Mouse (Mus musculus) gastrocnemius, postnatal 4 days (tissue): Measurements from ENCODE around the gene Rhoj. TPM values are rescaled to one million over a fixed set of nuclear protein-coding genes. Genes with fewer than 3 reads are reported as not detected.
"Not testable (repeated sequence)": the region's sequence is repeated elsewhere in the genome, so short reads cannot be mapped to it uniquely, and the experiment has no call there.

ENCODE experiments used
- DNase-seq, 2 experiments: peaks; one replicate each; pipeline ENCODE4 v3.0.0; 2021 to 2022; ENCODE audit warnings: low spot score in 2 of 2, mixed read lengths in 2 of 2
- total RNA-seq, 2 experiments: library from RNA; stranded (reverse); gene quantifications; 2 replicates each; pipeline ENCODE4 v1.2.3; 2021

The Rhoj gene
- total RNA-seq, 2 experiments from 2014 or later: 60.0 TPM

DNA sequence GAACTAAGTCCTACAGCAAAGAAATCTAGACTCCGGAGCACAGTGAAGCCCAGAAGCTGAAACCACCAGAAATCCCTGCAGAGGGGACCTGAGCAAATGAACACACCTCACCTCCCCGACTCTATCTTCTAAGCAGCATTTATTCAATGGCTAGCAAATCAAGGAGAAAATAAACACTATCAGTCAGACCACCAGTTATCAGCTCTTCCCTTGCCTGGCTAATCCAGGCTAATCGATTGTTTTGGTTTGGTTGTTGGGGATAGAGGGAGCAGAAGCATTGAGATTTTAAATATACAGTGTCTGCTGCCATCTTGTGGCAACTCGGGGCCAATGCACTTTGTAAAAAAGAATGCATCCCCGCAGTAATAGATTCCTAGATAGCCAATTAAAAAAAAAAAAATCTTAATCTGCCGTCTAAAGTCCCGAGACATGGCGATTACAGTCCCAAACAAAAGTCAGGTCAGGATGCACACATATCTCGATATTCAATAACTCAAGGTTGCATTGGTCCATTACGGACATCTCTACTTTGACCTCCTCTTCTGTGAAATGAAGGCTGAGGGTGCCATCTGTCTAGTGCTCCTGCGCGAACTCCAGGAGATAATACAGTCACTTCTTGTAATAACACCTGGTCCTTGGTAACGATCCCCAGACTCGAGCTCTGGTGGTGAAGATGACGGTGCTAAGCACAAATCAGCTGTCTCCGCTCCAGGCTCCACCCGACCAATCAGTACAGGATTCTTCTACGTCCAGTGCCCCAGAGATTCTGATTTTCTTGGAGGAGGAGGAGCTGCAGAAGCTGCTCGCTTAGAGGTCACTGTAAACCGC lies 81.4 kb downstream of the Rhoj start:
- no peak for DNase-seq

DNA sequence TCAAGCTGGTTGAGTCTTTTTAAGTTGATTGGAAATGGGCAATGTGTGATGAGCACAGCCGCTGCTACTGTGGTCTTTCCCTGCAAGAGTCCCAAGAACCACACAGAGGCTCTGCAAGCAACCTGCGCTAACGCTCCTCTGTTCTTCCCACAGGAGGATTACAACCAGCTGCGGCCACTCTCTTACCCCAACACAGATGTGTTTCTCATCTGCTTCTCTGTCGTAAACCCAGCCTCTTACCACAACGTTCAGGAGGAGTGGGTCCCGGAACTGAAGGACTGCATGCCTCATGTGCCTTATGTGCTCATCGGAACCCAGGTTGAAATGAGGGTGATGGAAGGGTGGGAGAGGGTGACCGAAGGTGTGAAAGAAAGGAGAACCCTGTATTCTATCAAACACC lies 83.4 kb downstream of the Rhoj start:
- no peak for DNase-seq

DNA sequence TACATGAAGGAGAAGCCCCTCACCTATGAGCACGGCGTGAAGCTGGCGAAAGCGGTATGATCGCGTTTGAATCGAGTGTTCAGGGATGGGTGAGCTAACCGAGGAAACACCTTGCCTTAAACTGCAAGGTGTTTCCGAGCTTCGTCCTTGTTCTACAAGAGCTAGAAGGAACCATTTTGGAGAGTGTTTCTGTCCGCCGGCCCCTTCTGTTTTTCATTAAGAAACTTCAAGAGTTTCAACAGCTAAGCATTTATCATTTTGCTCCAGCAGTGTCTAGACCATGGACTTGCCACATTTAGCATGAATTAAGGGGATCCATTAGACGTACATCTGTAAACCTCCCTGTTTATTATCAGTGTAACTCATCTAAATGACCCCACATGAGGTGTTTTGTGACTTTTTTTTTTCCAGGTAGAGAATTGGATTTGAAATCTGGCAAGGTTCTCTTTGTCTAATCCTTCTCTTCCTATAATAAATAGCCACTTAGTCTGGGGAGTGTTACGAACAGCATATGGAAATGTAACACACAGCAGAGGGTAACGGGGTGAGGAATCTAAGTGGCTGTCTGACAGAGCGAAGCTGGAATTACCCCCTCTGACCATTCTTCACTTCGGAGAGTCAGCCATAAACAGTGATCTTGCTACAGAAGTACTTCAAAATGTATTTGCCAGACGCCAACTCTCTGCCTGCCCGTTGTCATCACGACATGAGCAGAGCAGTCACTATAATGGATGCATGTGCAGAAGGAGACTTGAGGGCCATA lies 86.1 kb downstream of the Rhoj start:
- DNase-seq: no peak

DNA sequence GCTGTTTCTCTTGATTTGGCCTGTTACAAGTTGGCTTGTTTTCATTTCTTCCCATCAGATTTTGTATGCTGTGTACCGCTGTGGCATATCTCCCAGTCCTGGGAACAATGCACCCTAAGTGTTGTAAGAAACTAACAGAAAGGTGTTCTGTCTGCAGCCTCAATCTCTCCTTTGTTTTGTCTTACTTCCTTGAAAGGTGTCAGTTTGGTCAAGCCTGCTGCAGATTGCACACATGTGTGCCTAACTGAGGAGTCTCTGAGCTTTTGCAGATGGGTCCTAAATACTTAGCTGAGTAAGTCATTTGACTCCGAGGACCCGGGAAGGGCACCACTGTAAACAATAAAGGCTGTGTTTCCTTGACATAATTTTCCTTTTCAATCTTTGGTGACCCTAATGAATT lies 88.5 kb downstream of the Rhoj start:
- no peak for DNase-seq

DNA sequence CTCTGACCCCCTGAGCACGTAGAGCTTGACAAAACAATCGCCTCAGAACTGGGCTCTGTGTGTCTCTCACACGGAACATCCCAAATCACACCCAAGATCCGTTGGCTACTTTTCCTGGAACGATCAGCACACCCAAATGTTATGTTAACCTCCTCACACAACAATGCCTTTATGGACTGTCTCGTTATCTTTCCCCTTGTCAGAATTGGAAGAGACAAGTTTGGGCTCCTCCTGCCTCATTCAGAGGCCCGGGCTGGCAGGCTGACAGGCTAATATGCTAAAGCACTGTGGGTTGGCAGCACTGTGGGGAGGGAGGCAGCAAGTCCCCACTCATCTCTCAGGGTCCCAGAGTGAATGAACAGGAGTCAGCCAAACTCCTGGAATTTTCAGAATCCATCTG lies 89.0 kb downstream of the Rhoj start:
- DNase-seq: peak in 1 of 2 experiments; percentile 39

DNA sequence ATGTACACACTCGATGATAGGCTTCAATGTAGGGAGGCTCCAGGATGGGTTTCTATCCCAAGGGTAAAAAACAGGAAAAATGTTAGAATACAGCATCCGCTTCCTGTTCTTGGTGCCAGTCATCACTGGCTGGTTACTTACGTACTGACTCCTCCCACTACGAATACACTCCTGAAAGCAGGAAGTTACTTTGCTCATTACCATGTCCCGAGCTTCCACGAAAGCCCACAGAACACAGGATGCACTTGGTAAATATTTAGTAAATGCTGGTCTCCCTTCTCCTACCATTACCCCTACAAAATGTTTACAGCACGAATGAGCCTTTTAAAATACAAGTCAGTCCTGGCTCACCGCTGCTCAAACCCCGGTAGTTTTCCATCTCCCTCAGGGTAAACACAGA lies 104.8 kb downstream of the Rhoj start:
- DNase-seq: no peak

DNA sequence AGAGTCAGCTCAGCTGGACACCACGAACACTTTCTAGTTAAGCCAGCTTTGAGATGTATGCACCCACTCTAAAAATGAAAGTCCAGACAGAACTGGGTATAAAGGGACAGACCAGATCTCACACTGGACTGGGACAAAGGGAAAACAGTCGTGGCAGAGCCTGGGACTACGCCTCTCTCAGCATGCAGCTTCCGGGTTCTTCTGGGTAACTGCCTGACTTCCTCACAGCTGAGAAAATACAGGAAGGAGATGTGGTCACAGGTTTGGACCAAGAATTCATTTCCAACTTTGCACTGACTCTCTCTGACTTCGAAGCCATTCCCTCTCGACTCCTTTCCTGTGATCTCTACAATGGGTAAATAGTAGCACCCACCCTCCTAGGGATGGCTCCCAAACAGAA lies 106.9 kb downstream of the Rhoj start:
- no peak for DNase-seq

DNA sequence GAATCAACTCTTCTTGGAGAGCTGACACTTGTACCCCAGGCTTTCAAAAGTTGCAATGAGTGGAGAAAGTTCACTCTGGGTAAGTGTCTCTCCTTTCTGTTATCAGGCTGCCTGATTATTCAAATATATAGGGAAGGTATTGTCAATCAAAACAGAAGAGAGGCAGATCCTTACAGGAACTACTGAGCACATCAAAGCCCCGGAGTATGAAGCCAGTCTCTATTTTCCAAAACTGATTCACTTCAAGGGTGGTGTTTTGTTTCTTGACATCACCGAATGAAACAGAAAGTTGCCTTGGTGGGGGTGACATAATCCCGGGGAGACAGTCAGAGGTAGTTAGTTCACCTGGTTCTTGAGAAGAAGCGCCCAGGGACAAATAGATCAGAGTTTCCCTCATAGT lies 108.6 kb downstream of the Rhoj start, which contains the start of gene Gphb5:
Gphb5 (minus strand) TSS at position 101 of the 400 bp plus-strand sequence.
- no peak for DNase-seq

DNA sequence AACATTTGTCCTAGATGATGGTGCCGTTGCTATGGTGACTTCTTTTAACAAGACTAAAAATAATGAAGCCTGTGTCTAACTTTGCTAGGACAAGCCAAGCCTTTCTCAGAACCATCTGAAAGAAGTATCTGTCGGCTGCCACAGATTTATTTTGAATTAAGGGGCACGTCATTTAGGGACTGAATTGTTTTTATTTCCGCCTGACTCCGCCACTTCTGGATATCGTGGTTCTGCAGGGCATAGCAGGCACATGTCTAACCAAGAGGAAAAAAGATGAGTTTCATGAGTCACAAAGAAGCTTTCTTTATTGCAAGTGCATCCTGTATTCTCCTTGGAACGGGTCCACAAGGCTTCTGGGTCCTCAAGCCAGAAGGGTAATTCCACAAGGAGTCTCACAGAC lies 116.2 kb downstream of the Rhoj start:
- no peak for DNase-seq

DNA sequence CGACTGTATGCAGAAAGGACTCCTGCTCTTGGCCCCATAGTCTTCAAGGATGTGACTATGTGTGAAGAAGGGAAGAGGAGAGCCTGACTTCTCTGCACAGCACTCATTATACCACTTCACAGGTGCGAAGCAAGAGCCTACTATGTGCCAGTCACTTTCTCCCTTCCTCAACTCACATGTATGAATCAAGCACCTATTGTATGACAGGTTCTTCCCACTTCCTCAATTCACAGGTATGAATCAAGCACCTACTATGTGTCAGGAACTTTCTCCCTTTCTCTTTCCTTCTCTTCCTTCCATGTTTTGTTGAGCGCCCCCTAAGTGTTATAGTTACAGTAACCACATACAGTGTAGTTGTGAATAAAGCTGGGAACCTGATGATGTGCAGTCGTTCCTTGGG lies 116.7 kb downstream of the Rhoj start:
- DNase-seq: no peak

DNA sequence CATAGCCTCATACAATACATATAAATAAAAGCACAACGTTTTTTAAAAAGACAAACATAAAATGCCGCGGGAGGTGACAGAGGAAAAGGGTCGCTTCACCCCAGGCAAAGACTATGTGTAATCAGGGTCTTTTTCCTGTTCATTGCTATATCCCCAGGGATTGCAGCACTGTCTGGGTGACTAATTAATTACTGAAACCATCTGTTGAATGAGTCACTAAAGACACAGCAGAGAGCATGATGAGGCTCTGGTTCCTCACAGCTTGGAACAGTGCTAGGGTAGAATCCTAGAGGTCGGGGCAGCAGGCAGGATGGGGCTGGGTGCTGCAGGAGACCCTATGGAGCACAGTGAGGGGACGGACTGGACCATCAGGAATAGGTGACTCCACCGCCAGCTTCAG lies 117.8 kb downstream of the Rhoj start:
- no peak for DNase-seq

DNA sequence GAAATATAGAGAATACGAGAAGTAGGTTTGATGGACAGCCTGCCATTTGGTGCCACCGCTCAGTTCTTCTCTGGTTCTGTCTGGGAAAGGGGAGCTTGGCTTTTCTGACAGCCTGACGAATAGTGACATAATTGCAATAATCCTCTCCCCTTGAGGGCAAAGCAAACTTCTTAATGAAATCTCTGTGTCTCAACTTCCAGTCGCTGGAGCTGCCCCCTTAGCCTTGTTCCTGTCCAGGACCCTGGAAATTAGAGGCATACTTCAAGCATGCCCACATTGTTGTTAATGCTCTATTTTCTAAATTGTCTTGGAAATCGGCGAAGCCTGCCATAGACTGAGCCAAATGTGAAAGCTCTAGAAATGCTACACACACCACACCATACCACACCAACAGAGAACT lies 120.6 kb downstream of the Rhoj start:
- no peak for DNase-seq

DNA sequence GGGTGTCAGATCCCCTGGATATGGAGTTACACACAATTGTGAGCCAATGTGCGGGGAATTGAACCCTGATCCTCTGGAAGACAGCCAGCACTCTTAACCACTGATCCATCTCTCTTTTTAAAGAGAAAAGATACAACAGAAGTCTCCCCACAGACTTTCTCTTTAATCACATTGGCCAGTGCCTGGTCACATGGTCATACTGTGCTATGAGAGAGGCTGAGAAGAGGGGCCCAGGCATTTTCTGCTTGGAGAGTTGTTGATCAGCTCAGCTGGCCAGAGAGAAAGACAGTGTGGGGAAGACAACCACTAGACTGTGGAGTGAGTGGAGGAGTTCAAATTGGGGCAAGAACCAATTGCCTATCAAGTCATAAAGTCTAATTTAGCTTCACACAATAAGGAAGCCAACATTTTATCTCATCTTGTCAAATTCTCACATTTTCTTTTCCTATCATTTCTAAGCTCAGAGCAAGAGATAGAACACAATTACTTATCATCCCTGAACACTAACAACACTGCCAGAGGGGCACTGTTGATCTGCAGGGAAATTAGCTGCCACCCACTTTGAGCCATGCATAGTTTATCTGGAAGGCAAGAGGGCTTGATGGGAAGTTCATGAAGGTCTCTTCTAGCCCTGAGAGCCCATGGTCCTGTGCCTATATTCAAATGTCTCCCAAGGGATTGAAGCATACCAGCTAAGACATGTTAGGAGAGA lies 121.7 kb downstream of the Rhoj start:
- DNase-seq: no peak

DNA sequence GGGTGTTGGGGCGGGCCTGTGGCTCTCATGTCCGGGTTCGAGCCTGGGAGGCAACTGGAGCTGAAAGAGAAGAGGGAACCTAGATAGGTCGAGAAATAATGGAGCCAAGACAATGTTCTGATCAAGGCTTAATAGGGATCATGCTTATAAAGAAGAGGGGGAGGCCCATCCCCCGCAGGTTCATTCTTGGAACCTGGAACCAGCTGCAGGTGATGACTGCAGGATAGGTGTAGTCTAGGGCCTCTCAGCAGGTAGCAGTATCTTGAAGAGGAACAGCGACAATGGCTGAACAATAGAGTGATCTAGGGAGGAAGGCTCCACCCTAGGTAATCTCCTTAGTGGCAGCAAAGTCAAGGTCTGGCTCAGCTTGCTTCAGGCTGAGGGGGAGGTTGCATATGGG lies 124.3 kb downstream of the Rhoj start:
- DNase-seq: not testable (repeated sequence)

DNA sequence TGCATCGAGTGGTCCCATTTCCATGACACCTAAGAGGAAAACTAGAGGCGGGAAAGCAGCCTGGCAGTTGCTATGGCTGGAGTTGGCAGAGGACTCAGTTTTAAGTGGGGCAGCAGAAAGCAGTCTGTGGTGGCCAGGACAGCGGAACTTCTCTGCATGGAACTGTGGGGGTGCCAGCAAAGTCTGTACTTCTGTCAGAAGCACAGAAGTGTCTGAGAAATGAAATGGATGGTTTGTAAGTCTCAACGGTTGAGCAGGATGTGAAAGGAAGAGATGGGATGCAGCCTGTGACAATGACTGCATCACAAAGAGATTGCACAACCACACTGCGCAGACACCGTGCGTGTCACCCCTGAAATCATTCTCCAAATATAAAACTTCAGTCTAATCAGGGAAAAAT lies 138.1 kb downstream of the Rhoj start:
- DNase-seq: no peak

DNA sequence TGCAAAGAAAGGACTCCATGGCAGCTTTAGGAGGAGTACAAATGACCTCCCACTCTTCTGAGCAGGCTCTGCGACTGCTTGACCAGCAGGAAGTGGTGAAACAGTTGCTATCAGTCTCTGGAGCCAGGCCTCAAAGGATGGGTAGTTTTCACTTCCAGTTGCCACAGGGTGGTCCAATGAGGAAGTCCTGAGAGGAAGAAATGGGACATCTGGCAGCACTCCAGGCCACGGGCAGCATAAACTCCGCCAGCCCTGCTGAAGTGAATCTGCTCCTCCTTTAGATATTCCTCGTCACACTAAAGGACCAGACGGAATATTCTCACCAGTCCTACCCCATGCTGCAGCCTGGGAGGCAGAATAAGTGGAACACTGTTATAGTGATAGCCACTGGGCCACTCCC lies 140.8 kb downstream of the Rhoj start:
- DNase-seq: peak; percentile 25 to 33

DNA sequence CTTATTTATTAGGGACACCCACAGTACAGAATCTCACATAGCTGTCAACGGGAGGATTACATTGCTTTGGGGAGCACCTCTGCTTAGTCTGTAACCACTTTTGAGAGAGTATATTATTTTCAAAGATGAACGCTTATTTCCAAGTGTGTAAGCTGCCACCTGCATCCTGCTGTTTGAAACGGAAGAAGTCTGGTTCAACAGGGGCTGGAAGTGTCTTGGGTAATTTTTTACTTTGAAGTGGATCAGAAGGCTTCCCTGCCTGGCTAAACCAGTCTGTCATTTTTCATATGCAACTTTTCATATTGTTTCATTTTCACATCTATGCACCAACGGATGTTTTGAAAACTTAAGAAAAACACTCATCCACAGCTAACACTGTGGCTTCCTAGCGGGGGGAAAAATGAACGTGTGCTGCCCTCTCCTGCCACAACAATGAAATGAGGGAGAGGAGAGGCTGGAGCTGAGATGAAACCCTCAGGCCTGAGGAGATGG lies 141.4 kb downstream of the Rhoj start:
- no peak for DNase-seq

DNA sequence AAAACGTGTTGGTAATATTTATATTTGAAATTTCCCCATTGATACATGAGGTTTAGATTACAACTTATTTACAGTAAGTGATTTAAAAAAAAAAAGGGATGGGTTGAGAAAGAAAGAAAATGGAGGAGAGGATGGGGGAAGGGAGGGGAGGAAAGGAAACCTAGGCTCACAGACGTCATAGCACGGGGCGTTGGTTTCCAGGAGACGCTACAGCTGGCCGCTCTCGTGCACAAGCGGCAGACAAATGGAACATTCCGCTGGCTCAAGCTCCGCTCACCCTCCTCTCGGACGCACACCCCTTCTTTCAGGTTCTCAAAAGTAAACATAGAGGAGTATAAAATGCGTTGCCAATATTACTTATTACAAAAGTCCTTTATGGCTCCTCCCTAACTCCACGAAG lies 141.9 kb downstream of the Rhoj start:
- DNase-seq: no peak

DNA sequence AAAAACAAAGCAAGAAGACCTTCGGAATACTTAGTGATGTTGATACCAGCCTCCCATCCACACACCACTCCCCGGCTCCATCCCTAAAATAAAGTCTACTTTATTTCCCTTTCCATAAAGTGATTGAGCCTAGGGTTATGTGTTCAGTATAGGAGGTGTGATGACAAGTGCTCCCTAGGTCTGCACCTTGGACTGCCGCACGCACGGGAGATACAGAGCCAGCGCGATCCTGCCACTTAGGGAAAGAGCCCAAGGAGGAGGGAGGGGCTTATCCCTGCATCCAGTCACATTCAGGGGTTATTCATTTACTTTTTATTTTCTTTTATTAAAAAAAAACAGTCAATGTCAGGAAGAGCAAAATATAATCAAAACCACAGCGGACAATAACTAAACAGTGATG lies 142.5 kb downstream of the Rhoj start:
- no peak for DNase-seq
